Mouse (Mus musculus): ENCODE measurements at regions not wholly inside any gene's neighbourhood (a gene's known extent, or its start where the extent isn't known, plus 50 kb on each side); places are given as distances from the start of the nearest gene placed in this dataset.

- no peaks in the 10 kb centered on the region for H3K9me3 ChIP-seq
- peaks cover 43% of the 10 kb centered on the region for H3K4me1 ChIP-seq (replicated peaks)
- H3K4me2 ChIP-seq, result no peak overlapping the region
- no peaks in the 10 kb centered on the region for H3K27me3 ChIP-seq
- WGBS, result 68% methylated on average over 11 of the region's 11 CpGs
- H3K4me3 ChIP-seq, result no peak overlapping the region
- H3K27ac ChIP-seq (replicated peaks), result 0 out of 2 replicates have a peak overlapping the region, but pooled peaks have one; percentile 2
- ATAC-seq (ENCODE audit: low read depth), result no peak
- no peaks in the 10 kb centered on the region for H3K36me3 ChIP-seq
- H3K9ac ChIP-seq, result no peak overlapping the region
Measured at GRCm38 (mm10) chr7:37375591-37375990, 397.9 kb downstream of the Zfp536 start.

GRCm38 (mm10) chr7:37376207-37376606 lies 397.2 kb downstream of the Zfp536 start:
- H3K4me1 ChIP-seq (replicated peaks), result peaks cover 43% of the 10 kb centered on the region
- no peak overlapping the region for H3K4me2 ChIP-seq
- H3K9me3 ChIP-seq, result no peaks in the 10 kb centered on the region
- ATAC-seq (ENCODE audit: low read depth), result no peak
- H3K27me3 ChIP-seq, result no peaks in the 10 kb centered on the region
- peak overlapping the region; percentile 2; the same call in 1 of the 2 replicates for H3K27ac ChIP-seq (replicated peaks)
- no peak overlapping the region for H3K9ac ChIP-seq
- H3K36me3 ChIP-seq, result no peaks in the 10 kb centered on the region
- WGBS, result 14% methylated on average over 6 of the region's 6 CpGs
- H3K4me3 ChIP-seq, result no peak overlapping the region

DNA sequence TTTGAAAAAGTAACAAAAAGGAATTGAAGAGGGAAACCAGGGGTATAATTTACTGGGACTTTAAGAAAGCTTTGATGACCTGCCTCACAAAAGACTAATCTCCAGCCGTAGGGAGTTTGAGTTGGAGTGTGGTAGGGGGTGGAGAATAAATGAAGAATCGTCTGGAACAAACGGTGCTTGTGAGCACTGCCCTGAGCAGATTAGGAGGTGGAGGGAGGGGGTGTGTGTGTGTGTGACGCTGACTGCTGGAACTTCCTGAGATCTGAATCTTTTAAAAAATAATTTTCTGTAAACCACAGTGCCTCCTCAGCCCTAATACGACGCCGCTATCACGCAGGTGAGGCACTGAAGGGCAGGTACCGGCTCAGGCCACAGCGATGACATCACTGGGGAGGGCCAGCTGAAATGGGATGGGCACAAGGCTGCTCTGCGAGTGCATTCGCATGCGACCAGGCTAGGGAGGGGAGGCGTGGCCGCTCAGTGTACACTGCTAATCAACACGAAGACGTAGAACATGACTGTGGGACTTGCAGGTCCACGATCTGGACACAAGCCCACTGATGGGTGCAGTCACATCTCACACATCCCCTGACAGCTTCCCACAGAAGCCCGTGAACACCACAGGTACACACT lies 395.4 kb downstream of the Zfp536 start:
- Histone ChIP-seq H3K27me3 (no peaks in the 10 kb centered on the region), H3K36me3 (no peaks in the 10 kb centered on the region), H3K4me1 (replicated peaks) (peaks cover 39% of the 10 kb centered on the region), H3K27ac (replicated peaks) (no peak overlapping the region), H3K9me3 (no peaks in the 10 kb centered on the region), H3K4me3 (no peak overlapping the region), H3K9ac (no peak overlapping the region), H3K4me2 (no peak overlapping the region)
- ATAC-seq (ENCODE audit: low read depth), result no peak
- 39% methylated on average over 19 of the region's 19 CpGs for WGBS

DNA sequence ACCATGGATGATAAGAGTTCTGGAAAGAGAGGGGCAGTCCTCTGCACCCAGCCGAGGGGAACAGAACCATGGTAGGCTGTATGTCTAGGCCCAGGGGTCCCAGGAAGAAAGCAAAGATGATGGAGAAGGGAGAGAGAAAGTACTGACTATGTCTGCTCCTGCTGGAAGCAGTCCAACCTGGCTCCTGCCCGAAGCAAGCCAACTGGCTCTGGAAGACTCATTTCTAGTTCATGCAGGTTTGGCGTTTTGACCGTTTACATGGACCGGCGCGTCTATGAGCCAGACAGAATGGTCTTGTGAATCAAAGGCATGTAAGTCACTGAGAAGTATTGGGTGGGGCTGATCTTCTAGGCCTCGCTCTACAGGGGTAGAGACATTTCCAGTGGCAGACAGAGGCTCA lies 385.6 kb downstream of the Zfp536 start:
- WGBS, result 94% methylated on average over 8 of the region's 8 CpGs
- Histone ChIP-seq H3K27me3 (no peaks in the 10 kb centered on the region), H3K9ac (no peak overlapping the region), H3K4me3 (no peak overlapping the region), H3K9me3 (no peaks in the 10 kb centered on the region), H3K4me2 (no peak overlapping the region), H3K4me1 (replicated peaks) (0 out of 2 replicates have a peak, but pooled peaks cover 3% of the 10 kb centered on the region), H3K36me3 (no peaks in the 10 kb centered on the region), H3K27ac (replicated peaks) (no peak overlapping the region)
- no peak for ATAC-seq (ENCODE audit: low read depth)

GRCm38 (mm10) chr7:37388843-37389702 lies 384.4 kb downstream of the Zfp536 start:
- H3K4me1 ChIP-seq (replicated peaks), result 0 out of 2 replicates have a peak, but pooled peaks cover 3% of the 10 kb centered on the region
- H3K27me3 ChIP-seq, result no peaks in the 10 kb centered on the region
- 76% methylated on average over 22 of the region's 22 CpGs for WGBS
- H3K4me2 ChIP-seq, result no peak overlapping the region
- no peak overlapping the region for H3K9ac ChIP-seq
- H3K36me3 ChIP-seq, result no peaks in the 10 kb centered on the region
- no peak overlapping the region for H3K27ac ChIP-seq (replicated peaks)
- no peak for ATAC-seq (ENCODE audit: low read depth)
- no peak overlapping the region for H3K4me3 ChIP-seq
- H3K9me3 ChIP-seq, result no peaks in the 10 kb centered on the region

GRCm38 (mm10) chr7:37389703-37390087 lies 383.7 kb downstream of the Zfp536 start:
- WGBS, result 96% methylated on average over 2 of the region's 2 CpGs
- peaks cover 4% of the 10 kb centered on the region; the same call in 1 of the 2 replicates for H3K4me1 ChIP-seq (replicated peaks)
- H3K27me3 ChIP-seq, result no peaks in the 10 kb centered on the region
- H3K4me3 ChIP-seq, result no peak overlapping the region
- H3K9ac ChIP-seq, result no peak overlapping the region
- H3K27ac ChIP-seq (replicated peaks), result no peak overlapping the region
- no peaks in the 10 kb centered on the region for H3K36me3 ChIP-seq
- no peak for ATAC-seq (ENCODE audit: low read depth)
- H3K9me3 ChIP-seq, result no peaks in the 10 kb centered on the region
- no peak overlapping the region for H3K4me2 ChIP-seq

DNA sequence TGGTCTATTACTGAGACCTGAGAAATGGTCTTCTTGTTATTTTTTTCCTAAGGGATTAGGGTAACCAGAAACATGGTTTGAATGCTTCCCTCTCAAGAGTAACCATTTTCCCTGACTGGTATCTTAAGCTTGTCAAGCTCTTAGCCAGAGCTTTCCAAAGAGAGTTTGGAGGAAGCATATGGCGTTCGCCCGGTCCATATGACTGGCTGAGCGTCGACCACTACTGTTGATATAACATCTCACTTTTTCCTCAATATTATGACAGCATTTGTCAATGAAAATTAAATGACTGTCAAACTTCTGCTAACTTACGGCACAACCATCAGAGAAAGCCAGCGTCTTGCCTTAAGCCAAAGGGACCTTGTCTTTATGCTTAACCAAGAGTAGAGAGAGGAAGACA lies 383.2 kb downstream of the Zfp536 start:
- Histone ChIP-seq H3K9me3 (no peaks in the 10 kb centered on the region), H3K4me1 (replicated peaks) (peaks cover 10% of the 10 kb centered on the region; the same call in 1 of the 2 replicates), H3K27ac (replicated peaks) (no peak overlapping the region), H3K4me3 (no peak overlapping the region), H3K9ac (no peak overlapping the region), H3K4me2 (no peak overlapping the region), H3K36me3 (no peaks in the 10 kb centered on the region), H3K27me3 (no peaks in the 10 kb centered on the region)
- ATAC-seq (ENCODE audit: low read depth), result no peak
- 97% methylated on average over 7 of the region's 7 CpGs for WGBS

GRCm38 (mm10) chr7:37392122-37392521 lies 381.3 kb downstream of the Zfp536 start:
- no peak overlapping the region for H3K4me2 ChIP-seq
- no peak overlapping the region for H3K9ac ChIP-seq
- H3K9me3 ChIP-seq, result no peaks in the 10 kb centered on the region
- H3K27me3 ChIP-seq, result no peaks in the 10 kb centered on the region
- H3K4me3 ChIP-seq, result no peak overlapping the region
- H3K36me3 ChIP-seq, result no peaks in the 10 kb centered on the region
- ATAC-seq (ENCODE audit: low read depth), result no peak
- H3K4me1 ChIP-seq (replicated peaks), result peaks cover 26% of the 10 kb centered on the region
- H3K27ac ChIP-seq (replicated peaks), result no peak overlapping the region; the same call in 1 of the 2 replicates
- WGBS, result 90% methylated on average over 6 of the region's 6 CpGs

- no peak for ATAC-seq (ENCODE audit: low read depth)
- peak overlapping the region; percentile 42; the same call in 1 of the 2 replicates for H3K27ac ChIP-seq (replicated peaks)
- WGBS, result 78% methylated on average over 8 of the region's 8 CpGs
Measured at GRCm38 (mm10) chr7:37392604-37393003, 380.8 kb downstream of the Zfp536 start.

DNA sequence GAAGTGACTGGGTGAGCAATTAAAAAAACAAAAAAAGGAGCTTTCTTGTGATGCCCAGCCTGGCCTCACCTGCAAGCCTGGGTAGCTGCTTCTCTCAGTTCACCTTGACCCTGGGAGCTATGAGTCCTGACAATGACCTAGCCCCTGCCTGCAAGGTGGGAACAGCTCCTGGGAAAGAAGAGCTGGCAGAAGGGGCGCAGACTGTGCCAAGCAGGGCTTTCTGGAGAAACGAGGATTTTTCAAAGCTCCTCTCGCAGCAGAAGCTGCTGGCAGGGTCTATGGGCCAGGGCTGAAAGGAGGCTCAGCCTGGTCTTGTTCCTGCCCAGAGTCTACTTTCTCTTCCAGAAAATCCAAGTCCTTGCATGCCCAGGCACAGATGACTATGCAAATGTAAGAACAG lies 380.4 kb downstream of the Zfp536 start:
- Histone ChIP-seq H3K4me2 (no peak overlapping the region), H3K4me1 (replicated peaks) (peaks cover 32% of the 10 kb centered on the region), H3K4me3 (no peak overlapping the region), H3K36me3 (no peaks in the 10 kb centered on the region), H3K27me3 (no peaks in the 10 kb centered on the region), H3K9ac (no peak overlapping the region), H3K9me3 (no peaks in the 10 kb centered on the region), H3K27ac (replicated peaks) (0 out of 2 replicates have a peak overlapping the region, but pooled peaks have one; percentile 42)
- no peak for ATAC-seq (ENCODE audit: low read depth)
- 84% methylated on average over 3 of the region's 3 CpGs for WGBS

More at GRCm38 (mm10) chr7:37392604-37393003, 380.8 kb downstream of the Zfp536 start:
- no peak overlapping the region for H3K4me3 ChIP-seq
- no peak overlapping the region for H3K4me2 ChIP-seq
- peaks cover 31% of the 10 kb centered on the region for H3K4me1 ChIP-seq (replicated peaks)
- H3K36me3 ChIP-seq, result no peaks in the 10 kb centered on the region
- no peaks in the 10 kb centered on the region for H3K9me3 ChIP-seq
- H3K9ac ChIP-seq, result no peak overlapping the region
- H3K27me3 ChIP-seq, result no peaks in the 10 kb centered on the region

- Histone ChIP-seq H3K4me3 (no peak overlapping the region), H3K9me3 (no peaks in the 10 kb centered on the region), H3K4me2 (no peak overlapping the region), H3K27ac (replicated peaks) (no peak overlapping the region), H3K4me1 (replicated peaks) (peaks cover 29% of the 10 kb centered on the region), H3K36me3 (no peaks in the 10 kb centered on the region), H3K9ac (no peak overlapping the region), H3K27me3 (no peaks in the 10 kb centered on the region)
- WGBS, result 60% methylated on average over 8 of the region's 8 CpGs
- 0 out of 2 replicates have a peak, but pooled peaks have one; percentile 25 for ATAC-seq (ENCODE audit: low read depth)
Measured at GRCm38 (mm10) chr7:37394965-37395426, 378.4 kb downstream of the Zfp536 start.

DNA sequence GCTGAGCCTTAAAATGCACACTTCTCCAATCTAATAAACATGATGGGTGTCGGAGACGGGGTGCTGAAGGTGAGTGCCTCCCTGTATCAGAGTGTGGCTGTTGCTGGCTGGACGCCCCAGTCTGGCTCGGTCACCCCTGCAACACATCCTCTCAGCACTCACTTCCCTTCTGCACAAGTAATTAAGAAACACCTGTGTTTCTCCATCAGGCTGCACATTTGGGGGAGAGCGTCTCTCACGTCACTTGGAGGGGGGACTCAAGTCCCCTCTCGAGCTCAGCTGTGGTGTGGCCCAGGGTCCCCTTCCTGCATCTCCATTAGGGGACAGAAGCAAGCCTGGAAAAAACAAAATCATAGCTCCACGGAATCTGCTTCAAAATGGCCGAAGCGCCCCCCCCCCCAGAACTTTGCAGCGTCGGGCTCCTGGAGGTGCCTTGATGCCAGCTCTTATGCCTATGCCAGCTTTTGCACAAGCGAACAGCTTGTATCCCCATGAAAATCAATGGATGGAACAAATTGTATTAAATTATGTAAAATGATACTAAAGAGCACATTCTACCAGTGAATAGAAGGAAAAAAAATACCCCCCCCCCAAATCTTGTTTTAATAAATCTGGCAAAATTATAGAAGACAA lies 377.4 kb downstream of the Zfp536 start:
- H3K4me2 ChIP-seq, result no peak overlapping the region
- no peak for ATAC-seq (ENCODE audit: low read depth)
- H3K27me3 ChIP-seq, result no peaks in the 10 kb centered on the region
- no peaks in the 10 kb centered on the region for H3K36me3 ChIP-seq
- no peaks in the 10 kb centered on the region for H3K9me3 ChIP-seq
- H3K9ac ChIP-seq, result no peak overlapping the region
- no peak overlapping the region for H3K27ac ChIP-seq (replicated peaks)
- WGBS, result 72% methylated on average over 13 of the region's 13 CpGs
- H3K4me1 ChIP-seq (replicated peaks), result peaks cover 29% of the 10 kb centered on the region
- H3K4me3 ChIP-seq, result no peak overlapping the region

Data from neural tube, embryonic 13.5 days (tissue).